Mouse (Mus musculus) brain, embryonic 14.5 days (tissue): ENCODE data around the gene Tlr3.

Experiments
- CTCF ChIP-seq: fragments of 200-500 bp; IDR thresholded peaks from 2 replicates; pipeline ENCODE4 v1.5.1; 2012; ENCODE audit warnings: inconsistent platforms, mild to moderate bottlenecking, moderate library complexity, borderline replicate concordance; ENCODE audit not compliant: insufficient read depth, insufficient read length; ENCODE audit errors: extremely low read depth
- POLR2A ChIP-seq: fragments of 200-500 bp; IDR thresholded peaks from 2 replicates; pipeline ENCODE4 v1.6.1; 2012; ENCODE audit warnings: mild to moderate bottlenecking, inconsistent platforms, borderline replicate concordance; ENCODE audit not compliant: poor library complexity, insufficient read depth, insufficient read length, severe bottlenecking; ENCODE audit errors: extremely low read depth

- no peak for TF ChIP-seq CTCF
- no peak for TF ChIP-seq POLR2A
Observed at GRCm38 (mm10) chr8:45362323-45362722, 48.6 kb downstream of the Tlr3 start.
